In genomic region chr12:72242807-72243206, GRCm38 (mm10) we compare ENCODE assay signal across 22 mouse cellular contexts. TPM values are rescaled to one million over a fixed set of nuclear protein-coding genes. Genes with fewer than 3 reads are reported as not detected.
DNase-seq lines count a peak whose midpoint lies in the region; ATAC-seq and TF ChIP-seq lines count a peak whose summit lies in the region.
"Had no signal": no experiment of that assay in that cellular context is flagged by ENCODE, and none has a peak within 500 bp of the region (broad histone marks: within the 10 kb centered on the region; RNA-seq: fewer than 3 reads in every experiment).

No protein-coding gene starts in this region.

- ATAC-seq in heart, postnatal 0 days (ENCODE audit: insufficient read depth, low read depth), result no peak
- no peak for ATAC-seq in heart, embryonic 12.5 days (ENCODE audit: insufficient number of reproducible peaks, low FRiP score)
- ATAC-seq in Patski, result no peak
- ATAC-seq: CD4-positive, CD25-positive, alpha-beta regulatory T cell, adult 4 months had no signal

- in situ Hi-C loops in CH12.LX (cut with MboI; ENCODE audit: low pct_ligation_motif_present, low pct_unique_long_range_greater_than_20kb, low sequenced_read_pairs), result no loop called here
- in situ Hi-C loops in Patski (cut with MboI; ENCODE audit: low pct_unique_long_range_greater_than_20kb), result loop anchor here (5.0 kb wide), 2 partner anchors 131 to 174 kb away; no protein-coding TSS in a partner anchor

- no peak overlapping the region for H3K4me3 ChIP-seq in heart, postnatal 0 days (ENCODE audit: low read depth, low read length)
- H3K4me3 ChIP-seq in heart, embryonic 12.5 days, result no peak overlapping the region
- no peak overlapping the region for H3K4me3 ChIP-seq in left cerebral cortex, adult 2 months
- no peak overlapping the region for H3K4me3 ChIP-seq in CH12.LX (replicated peaks in 1 of 3; ENCODE audit: low read depth in 2 of 3, low read length in 2 of 3, poor library complexity in 1 of 3)
- H3K4me3 ChIP-seq: embryonic facial prominence, embryonic 10.5 days; hindbrain, embryonic 15.5 days; liver, embryonic 13.5 days; midbrain, embryonic 12.5 days had no signal

- no peaks in the 10 kb centered on the region for H3K79me2 ChIP-seq in CH12.LX (replicated peaks; ENCODE audit: control insufficient read depth, extremely low read depth, insufficient read depth, poor library complexity, severe bottlenecking)

- POLR2A ChIA-PET in Patski (lab: Charles Lee), result no interaction called here

- intact Hi-C loops in left cerebral cortex, adult 2 months (cut with DNase I), result loop anchor here (2.0 kb wide), 1 partner anchor 14 kb away; no protein-coding TSS in a partner anchor

- CTCF ChIA-PET in Patski (lab: Charles Lee), result interaction anchor here (1.1 to 1.6 kb wide), 5 partner anchors 15 to 186 kb away, joined by 3 to 4 read pairs (median 3); no protein-coding TSS in a partner anchor

- TF ChIP-seq CTCF in heart, postnatal 0 days (IDR thresholded peaks at IDR 0.05; ENCODE audit: low read depth), result peak; percentile 40
- peak; percentile 29 for TF ChIP-seq CTCF in left cerebral cortex, adult 2 months (IDR thresholded peaks at IDR 0.05)
- TF ChIP-seq CTCF in CH12.LX (conservative IDR thresholded peaks at IDR 0.05 in 1 of 2, IDR thresholded peaks at IDR 0.05 in 1 of 2; ENCODE audit: low read depth in 2 of 2, low read length in 2 of 2), result peak in 1 of 2 experiments; percentile 31; a peak in 2 of 4 replicates
- TF ChIP-seq CTCF in Patski (IDR thresholded peaks at IDR 0.05), result peak; percentile 52

- H3K4me2 ChIP-seq in heart, postnatal 0 days (ENCODE audit: low read depth, low read length), result no peak overlapping the region
- H3K4me2 ChIP-seq in heart, embryonic 12.5 days, result no peak overlapping the region
- H3K4me2 ChIP-seq in CH12.LX (ENCODE audit: insufficient read depth, low read depth, poor library complexity, severe bottlenecking), result no peak overlapping the region
- H3K4me2 ChIP-seq: hindbrain, embryonic 15.5 days; liver, embryonic 13.5 days; midbrain, embryonic 12.5 days had no signal

- no peaks in the 10 kb centered on the region for H3K36me3 ChIP-seq in heart, postnatal 0 days (replicated peaks; ENCODE audit: control insufficient read depth, insufficient read depth, low read length)
- H3K36me3 ChIP-seq in heart, embryonic 12.5 days, result no peaks in the 10 kb centered on the region
- H3K36me3 ChIP-seq in CH12.LX (replicated peaks in 1 of 2; ENCODE audit: control insufficient read depth in 1 of 2, insufficient read depth in 1 of 2, low read length in 1 of 2), result no peaks in the 10 kb centered on the region
- H3K36me3 ChIP-seq: embryonic facial prominence, embryonic 10.5 days; hindbrain, embryonic 15.5 days; liver, embryonic 13.5 days; midbrain, embryonic 12.5 days had no signal

- no peaks in the 10 kb centered on the region for H3K9me3 ChIP-seq in heart, postnatal 0 days (replicated peaks; ENCODE audit: control insufficient read depth, low read length)
- H3K9me3 ChIP-seq in heart, embryonic 12.5 days (replicated peaks), result no peaks in the 10 kb centered on the region
- H3K9me3 ChIP-seq in CH12.LX (replicated peaks; ENCODE audit: low read length), result no peaks in the 10 kb centered on the region
- H3K9me3 ChIP-seq: embryonic facial prominence, embryonic 10.5 days; hindbrain, embryonic 15.5 days; liver, embryonic 13.5 days; midbrain, embryonic 12.5 days had no signal

- H3K4me1 ChIP-seq in heart, postnatal 0 days (ENCODE audit: control insufficient read depth, insufficient read depth), result no peaks in the 10 kb centered on the region
- peaks cover 11% of the 10 kb centered on the region for H3K4me1 ChIP-seq in heart, embryonic 12.5 days (replicated peaks)
- peaks cover 0 to 17% of the 10 kb centered on the region in 2 experiments; a peak in 2 of 4 replicates for H3K4me1 ChIP-seq in CH12.LX (ENCODE audit: control insufficient read depth in 1 of 2, insufficient read depth in 2 of 2)
- H3K4me1 ChIP-seq: embryonic facial prominence, embryonic 10.5 days; liver, embryonic 13.5 days had no signal

- WGBS in heart, postnatal 0 days, result 50% methylated on average over 6 of the region's 6 CpGs
- 57% methylated on average over 6 of the region's 6 CpGs for WGBS in heart, embryonic 12.5 days

- no peak overlapping the region for H3K27ac ChIP-seq in heart, postnatal 0 days (ENCODE audit: low read depth)
- no peak overlapping the region for H3K27ac ChIP-seq in heart, embryonic 12.5 days (ENCODE audit: poor library complexity, severe bottlenecking)
- no peak overlapping the region for H3K27ac ChIP-seq in left cerebral cortex, adult 2 months
- no peak overlapping the region for H3K27ac ChIP-seq in CH12.LX (ENCODE audit: insufficient read depth, low read depth)
- H3K27ac ChIP-seq: embryonic facial prominence, embryonic 10.5 days; hindbrain, embryonic 15.5 days; liver, embryonic 13.5 days; midbrain, embryonic 12.5 days had no signal

- dilution Hi-C loops in CH12.LX (cut with MboI; ENCODE audit: extremely low pct_ligation_motif_present, extremely low pct_unique_long_range_greater_than_20kb, low sequenced_read_pairs), result no loop called here

- no peak for DNase-seq in heart, postnatal 0 days (ENCODE audit: low spot score)
- no peak for DNase-seq in left cerebral cortex, adult 2 months (ENCODE audit: extremely low spot score in 1 of 2, low spot score in 2 of 2)
- no peak for DNase-seq in left cerebral cortex, adult 18-20 months (ENCODE audit: low spot score in 2 of 2)
- no peak for DNase-seq in CH12.LX (ENCODE audit: extremely low read depth)
- DNase-seq in Patski (ENCODE audit: low read depth, low spot score), result no peak
- DNase-seq in adipocyte (ENCODE audit: low spot score), result no peak
- DNase-seq: cerebellum, adult 8-10 months; liver, embryonic 13.5 days; lung, postnatal 36 days; thymus, postnatal 14 days had no signal

- no peak for TF ChIP-seq EP300 in heart, postnatal 0 days (IDR thresholded peaks at IDR 0.05; ENCODE audit: low read depth)
- no peak for TF ChIP-seq EP300 in CH12.LX (IDR thresholded peaks at IDR 0.05; ENCODE audit: low read length)

- no peak for TF ChIP-seq POLR2A in CH12.LX (IDR thresholded peaks at IDR 0.05; ENCODE audit: low read depth, low read length)

- H3K27me3 ChIP-seq in heart, postnatal 0 days (ENCODE audit: control insufficient read depth, insufficient read depth, low read length), result peaks cover 6% of the 10 kb centered on the region
- peaks cover 11% of the 10 kb centered on the region for H3K27me3 ChIP-seq in heart, embryonic 12.5 days (replicated peaks)
- no peaks in the 10 kb centered on the region for H3K27me3 ChIP-seq in CH12.LX (replicated peaks)
- H3K27me3 ChIP-seq in Patski, result no peaks in the 10 kb centered on the region
- H3K27me3 ChIP-seq: hindbrain, embryonic 15.5 days had no signal

- TF ChIP-seq RAD21 in CH12.LX (IDR thresholded peaks at IDR 0.05; ENCODE audit: low read depth, low read length), result peak; percentile 40

- H3K9ac ChIP-seq in heart, postnatal 0 days (replicated peaks; ENCODE audit: low read depth, low read length), result no peak overlapping the region
- H3K9ac ChIP-seq in heart, embryonic 12.5 days, result no peak overlapping the region
- no peak overlapping the region for H3K9ac ChIP-seq in CH12.LX (ENCODE audit: insufficient read depth, low read depth)
- H3K9ac ChIP-seq: hindbrain, embryonic 15.5 days; liver, embryonic 13.5 days; midbrain, embryonic 12.5 days had no signal

TF ChIP-seq in CH12.LX, 34 proteins besides CTCF, POLR2A, EP300 and RAD21:
- TF ChIP-seq SMC3 (IDR thresholded peaks at IDR 0.05; ENCODE audit: low read depth, low read length) (peak; percentile 35), IRF4 (IDR thresholded peaks at IDR 0.05; ENCODE audit: low read depth, low read length) (no peak)

RNA-seq across cellular contexts. Expression of gene Ccdc175, which starts 58.0 kb away (rescaled TPM):
- total RNA-seq in heart, postnatal 0 days (2014; rRNA removed; ENCODE audit: low replicate concordance), result not detected in 2 replicates
- not detected in 2 replicates for polyA plus RNA-seq in heart, postnatal 0 days (2015; fragmentation: Nextera tagmentation; extraction: Ambion mirVana)
- not detected in 2 replicates for polyA plus RNA-seq in heart, embryonic 12.5 days (2016; fragmentation: Nextera tagmentation; extraction: Ambion mirVana)
- total RNA-seq in left cerebral cortex, adult 2 months (2021), result not detected
- not detected for total RNA-seq in left cerebral cortex, adult 18-20 months (2021)
- not detected in 2 replicates for total RNA-seq in CH12.LX (2012; rRNA removed)
- not detected in 2 replicates for total RNA-seq in CH12.LX (2014; rRNA removed)
- polyA plus RNA-seq in CH12.LX (2012; ENCODE audit: insufficient read length, low read depth), result not detected in 2 replicates
- not detected for polyA plus RNA-seq in Patski (2021)
- total RNA-seq: gastrocnemius, postnatal 4 days; layer of hippocampus, postnatal 10 days; left cerebral cortex, postnatal 25 days had no signal
- polyA plus RNA-seq: embryonic facial prominence, embryonic 10.5 days; heart, embryonic 16.5 days; hindbrain, embryonic 15.5 days; kidney, embryonic 16.5 days; liver, embryonic 13.5 days; midbrain, embryonic 12.5 days; spleen, adult 2 months; stomach, embryonic 16.5 days had no signal
